Mouse (Mus musculus): ENCODE results near the gene Drg1. TPM values are rescaled to one million over a fixed set of nuclear protein-coding genes. Genes with fewer than 3 reads are reported as not detected.

Drg1 gene
- polyA plus RNA-seq, 1 experiment from 2014 or later, result 159 TPM

DNA sequence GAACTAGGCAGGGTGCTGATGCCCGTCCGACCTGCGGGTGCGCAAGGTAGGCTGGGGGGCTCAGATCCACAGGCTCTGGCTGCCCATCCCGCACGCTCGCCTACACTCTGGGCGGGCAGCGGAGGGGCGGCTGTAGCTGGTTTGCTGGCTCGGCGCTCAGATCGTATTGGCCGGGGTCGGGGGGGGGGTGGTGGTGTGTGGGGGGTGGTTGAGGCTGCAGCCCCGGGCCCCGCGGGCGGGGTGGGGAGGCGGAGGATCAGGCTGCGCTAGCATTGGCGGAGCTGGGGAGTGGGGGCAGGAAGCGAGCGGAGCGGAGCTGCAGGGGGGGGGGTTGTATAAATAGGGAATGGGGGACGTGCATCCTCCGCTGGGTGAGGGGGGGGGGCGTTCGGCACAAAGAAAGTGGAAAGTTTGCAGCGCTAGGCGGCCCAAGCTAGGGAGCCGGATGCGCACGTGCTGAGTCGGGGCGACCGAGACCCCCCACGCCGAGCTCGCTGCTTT, 23.1 kb upstream of the Drg1 start:
- Histone ChIP-seq H3K4me2 (peak overlapping the region; percentile 99), H3K27me3 (replicated peaks) (no peaks in the 10 kb centered on the region), H3K9ac (peak overlapping the region; percentile 97), H3K4me3 (peak overlapping the region; percentile 73), H3K9me3 (replicated peaks) (no peaks in the 10 kb centered on the region), H3K36me3 (peaks cover 14% of the 10 kb centered on the region), H3K27ac (ENCODE audit: poor library complexity, severe bottlenecking) (peak overlapping the region; percentile 100), H3K4me1 (replicated peaks) (peaks cover 31% of the 10 kb centered on the region)
- under 1% methylated on average over 39 of the region's 40 CpGs for WGBS
- ATAC-seq (ENCODE audit: insufficient number of reproducible peaks, low FRiP score), result peak; percentile 84

DNA sequence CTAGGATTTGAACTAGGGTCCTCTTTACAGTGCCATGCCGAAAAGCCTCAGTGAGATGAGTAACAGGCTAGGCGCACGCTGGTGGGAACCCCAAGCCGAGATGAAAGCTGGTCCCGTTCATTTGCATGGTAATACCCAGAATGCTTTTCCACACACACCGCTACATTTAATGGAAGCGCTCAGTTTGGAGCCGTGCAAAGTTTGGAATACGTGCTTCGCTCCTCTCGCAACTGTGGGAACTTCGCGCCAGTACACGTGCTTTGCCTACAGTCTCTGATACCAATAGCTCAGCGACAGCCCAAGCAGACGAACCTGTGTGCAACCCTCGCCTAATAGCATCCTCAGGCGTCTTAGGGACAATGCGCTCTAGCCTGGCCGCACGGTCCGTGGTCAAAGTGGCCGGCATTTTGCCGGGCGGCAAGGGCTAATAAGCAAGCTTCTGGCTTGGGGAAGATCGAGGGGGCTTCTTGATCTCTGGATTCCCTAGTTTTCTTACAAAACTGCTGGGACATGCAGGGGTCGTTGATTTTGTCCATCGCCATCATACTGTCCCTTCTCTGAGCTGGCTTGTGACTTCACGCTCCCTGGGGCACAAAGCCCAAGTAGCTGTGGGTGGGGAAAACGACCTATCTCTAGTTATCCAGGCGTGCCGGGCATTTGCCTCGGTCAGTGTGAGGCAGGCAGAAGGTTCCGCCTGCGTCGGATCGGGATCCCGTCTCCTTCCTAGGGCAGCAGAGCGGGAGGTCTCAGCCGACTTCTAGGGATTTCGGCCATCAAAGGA, 22.5 kb upstream of the Drg1 start, which contains the start of gene Patz1:
TSS of gene Patz1 (plus strand) at position 354 of the 781 bp plus-strand sequence.
- Histone ChIP-seq H3K4me1 (replicated peaks) (peaks cover 24% of the 10 kb centered on the region), H3K9ac (peak within 1 kb of the TSS; percentile 97), H3K27ac (ENCODE audit: poor library complexity, severe bottlenecking) (peak within 1 kb of the TSS; percentile 100), H3K4me3 (peak within 1 kb of the TSS; percentile 73), H3K27me3 (replicated peaks) (no peaks in the 10 kb centered on the region), H3K36me3 (peaks cover 8% of the 10 kb centered on the region), H3K4me2 (peak within 1 kb of the TSS; percentile 99), H3K9me3 (replicated peaks) (no peaks in the 10 kb centered on the region)
- WGBS, result under 1% methylated on average over 41 of the region's 41 CpGs
- peak; percentile 19 for ATAC-seq (ENCODE audit: insufficient number of reproducible peaks, low FRiP score)

DNA sequence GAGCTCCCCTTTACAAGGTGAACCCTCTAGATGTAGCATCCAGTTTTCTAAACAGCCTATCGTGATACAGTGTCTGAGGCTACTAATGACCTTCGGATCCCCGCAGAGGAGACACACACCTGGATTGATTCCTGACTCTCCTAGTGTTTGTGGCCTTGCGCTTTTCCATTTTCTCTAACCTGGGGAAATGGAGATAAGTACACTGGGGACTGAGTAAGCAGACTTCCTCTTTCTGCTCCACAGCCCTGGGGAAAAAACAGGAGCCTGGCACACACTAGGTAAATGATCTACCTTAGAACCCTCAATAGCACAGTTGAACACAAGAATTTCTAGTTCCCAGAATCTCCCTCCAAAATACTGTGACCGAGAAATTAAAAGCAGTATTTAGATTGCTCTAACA, 21.7 kb upstream of the Drg1 start:
- Histone ChIP-seq H3K4me3 (peak overlapping the region; percentile 73; the same call in 1 of the 2 replicates), H3K36me3 (no peaks in the 10 kb centered on the region), H3K9me3 (replicated peaks) (0 out of 2 replicates have a peak, but pooled peaks cover under 1% of the 10 kb centered on the region), H3K4me1 (replicated peaks) (peaks cover 17% of the 10 kb centered on the region), H3K9ac (peak overlapping the region; percentile 97; the same call in 1 of the 2 replicates), H3K27me3 (replicated peaks) (no peaks in the 10 kb centered on the region), H3K4me2 (peak overlapping the region; percentile 99), H3K27ac (ENCODE audit: poor library complexity, severe bottlenecking) (no peak overlapping the region)
- WGBS, result 60% methylated on average over 5 of the region's 5 CpGs
- no peak for ATAC-seq (ENCODE audit: insufficient number of reproducible peaks, low FRiP score)

DNA sequence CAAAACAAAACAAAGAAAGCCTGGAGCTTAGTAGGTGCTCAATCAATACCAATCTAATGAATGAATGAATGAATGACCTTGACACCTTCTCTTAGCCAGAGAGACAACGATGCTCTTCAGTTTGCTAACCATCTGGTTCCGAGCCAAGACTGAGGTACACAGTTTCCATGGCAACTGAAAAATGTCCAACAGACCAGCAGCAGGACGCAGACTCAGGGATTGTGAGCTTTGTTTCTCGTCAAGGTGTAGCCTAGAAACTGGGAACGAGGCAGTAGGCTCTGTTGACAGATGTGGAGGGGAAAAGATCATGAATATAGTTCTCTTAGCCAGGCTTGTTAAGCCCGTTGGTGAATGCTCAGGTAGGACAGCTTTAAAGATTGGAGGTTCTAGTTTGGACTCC, 20.9 kb upstream of the Drg1 start:
- WGBS, result 60% methylated on average over 6 of the region's 6 CpGs
- Histone ChIP-seq H3K36me3 (no peaks in the 10 kb centered on the region), H3K27ac (ENCODE audit: poor library complexity, severe bottlenecking) (no peak overlapping the region), H3K9ac (no peak overlapping the region), H3K4me3 (no peak overlapping the region), H3K4me1 (replicated peaks) (peaks cover 12% of the 10 kb centered on the region), H3K4me2 (no peak overlapping the region), H3K27me3 (replicated peaks) (no peaks in the 10 kb centered on the region), H3K9me3 (replicated peaks) (0 out of 2 replicates have a peak, but pooled peaks cover 5% of the 10 kb centered on the region)
- ATAC-seq (ENCODE audit: insufficient number of reproducible peaks, low FRiP score), result no peak

DNA sequence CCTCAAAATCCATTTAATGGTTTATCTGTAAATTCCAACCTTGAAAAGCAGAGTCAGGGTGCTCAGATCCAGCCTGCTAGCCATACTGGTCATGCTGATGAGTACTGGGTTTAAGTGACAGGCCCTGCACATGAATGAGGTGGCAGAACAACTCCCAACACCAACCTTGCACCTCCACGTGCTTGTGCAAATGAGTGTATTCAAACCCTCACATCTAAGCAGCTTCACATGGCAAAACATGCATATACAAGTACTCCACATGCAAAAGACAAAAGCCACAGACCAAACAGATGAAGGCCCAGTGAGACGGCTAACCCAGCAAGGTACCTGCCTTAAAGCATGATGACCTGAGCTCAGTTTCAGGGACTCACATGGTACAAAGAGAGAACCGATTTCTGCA, 19.7 kb upstream of the Drg1 start:
- ATAC-seq (ENCODE audit: insufficient number of reproducible peaks, low FRiP score), result no peak
- H3K9me3 ChIP-seq (replicated peaks), result peaks cover 15% of the 10 kb centered on the region
- H3K27me3 ChIP-seq (replicated peaks), result no peaks in the 10 kb centered on the region
- no peak overlapping the region for H3K4me2 ChIP-seq
- no peak overlapping the region for H3K4me3 ChIP-seq
- no peak overlapping the region for H3K9ac ChIP-seq
- H3K27ac ChIP-seq (ENCODE audit: poor library complexity, severe bottlenecking), result no peak overlapping the region
- H3K36me3 ChIP-seq, result no peaks in the 10 kb centered on the region
- H3K4me1 ChIP-seq (replicated peaks), result peaks cover 4% of the 10 kb centered on the region; the same call in 1 of the 2 replicates
- 77% methylated on average over 3 of the region's 3 CpGs for WGBS

DNA sequence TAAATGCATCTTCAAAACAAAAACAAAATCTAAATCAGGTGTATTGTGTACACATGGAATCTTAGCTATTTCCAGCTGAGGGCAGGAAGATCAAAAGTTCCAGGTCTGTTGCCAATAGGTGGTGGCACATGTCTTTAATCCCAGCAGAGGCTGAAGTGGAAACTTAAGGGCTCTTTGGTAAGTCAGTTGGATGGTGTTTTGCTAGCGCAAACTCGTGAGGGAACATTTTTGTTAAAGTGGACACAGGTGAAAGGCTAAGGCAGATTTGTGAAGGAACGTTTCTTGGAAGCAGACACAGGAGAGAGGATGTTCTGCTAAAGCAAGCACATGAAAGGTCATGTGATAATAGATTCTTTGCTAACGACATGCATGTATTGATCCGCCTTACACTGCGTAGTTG, 17.4 kb upstream of the Drg1 start:
- Histone ChIP-seq H3K9me3 (replicated peaks) (peaks cover 21% of the 10 kb centered on the region), H3K9ac (no peak overlapping the region), H3K27me3 (replicated peaks) (no peaks in the 10 kb centered on the region), H3K27ac (ENCODE audit: poor library complexity, severe bottlenecking) (no peak overlapping the region), H3K4me2 (no peak overlapping the region), H3K36me3 (no peaks in the 10 kb centered on the region), H3K4me3 (no peak overlapping the region), H3K4me1 (replicated peaks) (0 out of 2 replicates have a peak, but pooled peaks cover 4% of the 10 kb centered on the region)
- 91% methylated on average over 6 of the region's 6 CpGs for WGBS
- ATAC-seq (ENCODE audit: insufficient number of reproducible peaks, low FRiP score), result no peak

DNA sequence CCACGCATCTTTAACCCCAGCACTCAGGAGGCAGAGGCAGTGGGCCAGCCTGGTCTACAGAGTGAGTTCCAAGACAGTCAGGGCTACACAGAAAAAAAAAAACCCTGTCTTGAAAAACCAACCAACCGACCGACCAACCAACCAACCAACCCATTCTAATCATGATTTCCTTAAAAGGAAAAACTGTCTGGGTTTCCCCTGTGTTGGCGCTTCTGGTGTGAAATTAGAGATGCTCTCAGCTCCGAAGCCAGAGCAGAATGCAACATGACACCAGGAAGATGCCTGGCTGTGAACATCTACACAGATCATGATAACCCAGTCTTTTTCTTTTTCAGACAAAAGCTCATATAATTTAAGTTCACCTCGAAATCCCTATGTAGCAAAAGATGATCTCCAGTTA, 16.7 kb upstream of the Drg1 start:
- H3K9ac ChIP-seq, result no peak overlapping the region
- ATAC-seq (ENCODE audit: insufficient number of reproducible peaks, low FRiP score), result no peak
- no peak overlapping the region for H3K27ac ChIP-seq (ENCODE audit: poor library complexity, severe bottlenecking)
- peaks cover 21% of the 10 kb centered on the region for H3K9me3 ChIP-seq (replicated peaks)
- 75% methylated on average over 6 of the region's 6 CpGs for WGBS
- H3K4me1 ChIP-seq (replicated peaks), result 0 out of 2 replicates have a peak, but pooled peaks cover 3% of the 10 kb centered on the region
- no peaks in the 10 kb centered on the region for H3K27me3 ChIP-seq (replicated peaks)
- no peak overlapping the region for H3K4me2 ChIP-seq
- no peaks in the 10 kb centered on the region for H3K36me3 ChIP-seq
- no peak overlapping the region for H3K4me3 ChIP-seq

DNA sequence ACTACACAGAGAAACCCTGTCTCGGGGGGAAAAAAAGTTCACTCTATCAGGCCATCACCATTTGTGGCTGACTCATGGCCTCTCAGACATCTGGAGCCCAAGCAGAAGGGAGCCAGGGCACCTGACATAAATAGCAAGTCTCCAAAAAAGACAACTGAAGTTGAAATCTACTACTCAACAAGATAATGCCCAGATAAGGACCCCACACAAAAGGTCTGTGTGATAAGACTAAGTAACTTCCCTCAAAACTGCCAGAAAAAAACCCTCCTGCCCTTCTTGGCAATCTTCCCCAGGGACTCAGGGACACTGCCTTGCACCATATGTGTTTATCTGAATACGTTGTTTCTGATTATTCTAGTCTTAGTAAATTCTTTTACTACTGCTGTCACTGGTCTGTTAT, 13.5 kb upstream of the Drg1 start:
- peaks cover 21% of the 10 kb centered on the region for H3K9me3 ChIP-seq (replicated peaks)
- no peak for ATAC-seq (ENCODE audit: insufficient number of reproducible peaks, low FRiP score)
- 53% methylated on average over 2 of the region's 2 CpGs for WGBS

DNA sequence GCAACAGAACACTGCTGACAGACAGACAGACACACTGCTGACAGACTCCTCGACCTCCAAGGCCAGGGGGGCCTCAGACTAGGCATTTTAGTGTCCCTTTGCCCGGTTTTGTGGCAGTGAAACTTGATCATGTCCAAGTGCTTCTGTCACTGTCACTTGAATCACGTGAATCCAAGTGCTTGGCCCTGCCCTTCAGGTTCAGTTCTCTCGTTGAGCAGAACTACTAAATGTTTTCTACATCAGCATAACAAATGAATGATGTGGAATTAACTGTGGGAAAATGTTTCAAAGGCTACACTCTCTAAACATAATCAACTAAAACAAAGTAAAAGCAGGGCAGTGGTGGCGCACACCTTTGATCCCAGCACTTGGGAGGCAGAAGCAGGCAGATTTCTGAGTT, 12.1 kb upstream of the Drg1 start:
- Histone ChIP-seq H3K9ac (no peak overlapping the region), H3K4me1 (replicated peaks) (no peaks in the 10 kb centered on the region), H3K9me3 (replicated peaks) (peaks cover 21% of the 10 kb centered on the region), H3K27ac (ENCODE audit: poor library complexity, severe bottlenecking) (no peak overlapping the region), H3K4me2 (no peak overlapping the region), H3K27me3 (replicated peaks) (no peaks in the 10 kb centered on the region), H3K4me3 (no peak overlapping the region), H3K36me3 (no peaks in the 10 kb centered on the region)
- 51% methylated on average over 5 of the region's 5 CpGs for WGBS
- no peak for ATAC-seq (ENCODE audit: insufficient number of reproducible peaks, low FRiP score)

More for the DNA sequence above, 13.5 kb upstream of the Drg1 start:
- H3K27ac ChIP-seq (ENCODE audit: poor library complexity, severe bottlenecking), result no peak overlapping the region
- H3K4me2 ChIP-seq, result no peak overlapping the region
- H3K4me3 ChIP-seq, result no peak overlapping the region
- H3K27me3 ChIP-seq (replicated peaks), result no peaks in the 10 kb centered on the region
- H3K4me1 ChIP-seq (replicated peaks), result no peaks in the 10 kb centered on the region
- H3K9ac ChIP-seq, result no peak overlapping the region
- no peaks in the 10 kb centered on the region for H3K36me3 ChIP-seq

DNA sequence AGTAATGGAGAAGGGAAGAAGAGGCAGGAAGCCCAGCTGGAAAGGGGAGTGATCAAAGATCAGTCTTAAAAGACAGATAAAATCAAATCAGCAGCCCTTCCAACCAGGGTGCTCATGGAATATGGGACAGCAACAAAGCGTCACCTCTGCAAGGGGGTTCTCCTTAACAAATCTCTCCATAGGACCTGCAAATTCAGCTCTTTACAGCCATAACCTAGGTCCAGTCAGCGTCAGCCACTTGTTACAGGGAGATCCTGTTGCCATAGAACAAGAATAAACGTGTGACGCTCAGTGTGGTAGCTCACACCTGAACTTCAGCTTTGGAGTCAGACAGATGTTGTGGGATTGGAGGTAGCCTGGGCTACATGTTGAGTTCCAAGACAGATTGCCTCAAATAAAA, 3.0 kb upstream of the Drg1 start:
- no peak for ATAC-seq (ENCODE audit: insufficient number of reproducible peaks, low FRiP score)
- Histone ChIP-seq H3K9me3 (replicated peaks) (no peaks in the 10 kb centered on the region), H3K9ac (no peak overlapping the region), H3K4me1 (replicated peaks) (peaks cover 10% of the 10 kb centered on the region), H3K27ac (ENCODE audit: poor library complexity, severe bottlenecking) (no peak overlapping the region), H3K4me3 (no peak overlapping the region), H3K4me2 (no peak overlapping the region), H3K36me3 (0 out of 2 replicates have a peak, but pooled peaks cover 1% of the 10 kb centered on the region), H3K27me3 (replicated peaks) (no peaks in the 10 kb centered on the region)
- WGBS, result 39% methylated on average over 4 of the region's 4 CpGs

DNA sequence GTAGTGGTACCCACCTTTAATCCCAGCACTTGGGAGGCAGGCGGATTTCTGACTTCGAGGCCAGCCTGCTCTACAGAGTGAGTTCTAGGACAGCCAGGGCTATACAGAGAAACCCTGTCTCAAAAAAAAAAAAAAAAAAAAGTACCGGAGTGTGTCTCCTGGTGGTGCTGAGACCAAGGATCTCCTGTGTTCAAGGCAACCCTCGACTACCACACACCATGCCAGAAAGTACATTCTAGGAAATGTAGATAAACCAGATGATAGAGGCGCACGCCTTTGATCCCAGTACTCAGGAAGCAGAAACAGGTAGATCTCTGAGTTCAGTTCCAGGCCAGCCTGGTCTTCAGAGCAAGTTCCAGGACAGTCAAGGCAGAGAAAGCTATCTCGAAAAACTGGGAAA, 918 bp upstream of the Drg1 start:
- Histone ChIP-seq H3K36me3 (peaks cover 17% of the 10 kb centered on the region), H3K27ac (ENCODE audit: poor library complexity, severe bottlenecking) (no peak overlapping the region), H3K4me1 (replicated peaks) (peaks cover 13% of the 10 kb centered on the region), H3K9me3 (replicated peaks) (no peaks in the 10 kb centered on the region), H3K4me2 (peak overlapping the region; percentile 77), H3K27me3 (replicated peaks) (no peaks in the 10 kb centered on the region), H3K4me3 (peak overlapping the region; percentile 74), H3K9ac (peak overlapping the region; percentile 83)
- no peak for ATAC-seq (ENCODE audit: insufficient number of reproducible peaks, low FRiP score)
- 52% methylated on average over 7 of the region's 7 CpGs for WGBS

Measured in heart, embryonic 12.5 days (tissue).